Mouse (Mus musculus): ENCODE measurements at regions not wholly inside any gene's neighbourhood (a gene's known extent, or its start where the extent isn't known, plus 50 kb on each side); places are given as distances from the start of the nearest gene placed in this dataset.

DNA sequence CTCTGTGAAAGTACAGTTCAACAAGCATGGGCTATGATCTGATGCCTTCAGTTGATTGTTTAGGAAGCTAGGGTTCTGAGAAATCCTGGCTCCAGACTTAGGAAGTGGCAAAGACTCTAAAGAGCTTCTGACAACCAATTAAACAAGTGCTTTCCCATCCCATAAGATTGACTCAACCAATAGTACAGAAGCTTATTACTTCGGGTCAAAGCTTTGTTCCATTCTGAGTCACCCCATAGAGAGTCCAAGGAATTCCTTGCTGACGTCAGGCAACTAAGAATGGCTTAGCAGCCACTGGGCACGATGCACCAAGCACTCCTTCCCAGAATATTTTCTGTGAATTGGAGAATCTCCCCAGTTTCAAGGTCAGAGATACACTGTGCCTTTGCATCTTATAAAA is 59.0 kb upstream of the Ntm start:
- H3K4me3 ChIP-seq (ENCODE audit: low read length), result no peak overlapping the region
- no peak overlapping the region for H3K4me2 ChIP-seq (ENCODE audit: low read length)
- no peaks in the 10 kb centered on the region for H3K4me1 ChIP-seq (ENCODE audit: control insufficient read depth, insufficient read depth, low read depth, low read length)
- no peaks in the 10 kb centered on the region for H3K9me3 ChIP-seq (ENCODE audit: control insufficient read depth, low read length)
- 71% methylated on average over 3 of the region's 3 CpGs for WGBS
- H3K27ac ChIP-seq (ENCODE audit: low read depth, low read length), result no peak overlapping the region
- no peak for ATAC-seq
- no peaks in the 10 kb centered on the region for H3K36me3 ChIP-seq (ENCODE audit: control insufficient read depth, insufficient read depth, low read length)
- no peak overlapping the region for H3K9ac ChIP-seq (ENCODE audit: low read depth, low read length)
- H3K27me3 ChIP-seq (replicated peaks; ENCODE audit: control insufficient read depth, insufficient read depth, low read length), result 0 out of 2 replicates have a peak, but pooled peaks cover 2% of the 10 kb centered on the region

- Histone ChIP-seq H3K4me1 (ENCODE audit: control insufficient read depth, insufficient read depth, low read depth, low read length) (no peaks in the 10 kb centered on the region), H3K27ac (ENCODE audit: low read depth, low read length) (no peak overlapping the region), H3K9ac (ENCODE audit: low read depth, low read length) (no peak overlapping the region), H3K4me3 (ENCODE audit: low read length) (no peak overlapping the region), H3K27me3 (replicated peaks; ENCODE audit: control insufficient read depth, insufficient read depth, low read length) (0 out of 2 replicates have a peak, but pooled peaks cover 2% of the 10 kb centered on the region), H3K36me3 (ENCODE audit: control insufficient read depth, insufficient read depth, low read length) (no peaks in the 10 kb centered on the region), H3K9me3 (ENCODE audit: control insufficient read depth, low read length) (no peaks in the 10 kb centered on the region), H3K4me2 (ENCODE audit: low read length) (no peak overlapping the region)
- 50% methylated on average over 7 of the region's 7 CpGs for WGBS
- no peak for ATAC-seq
These were observed 62.3 kb upstream of the Ntm start for GRCm38 (mm10) chr9:30025275-30025674.

DNA sequence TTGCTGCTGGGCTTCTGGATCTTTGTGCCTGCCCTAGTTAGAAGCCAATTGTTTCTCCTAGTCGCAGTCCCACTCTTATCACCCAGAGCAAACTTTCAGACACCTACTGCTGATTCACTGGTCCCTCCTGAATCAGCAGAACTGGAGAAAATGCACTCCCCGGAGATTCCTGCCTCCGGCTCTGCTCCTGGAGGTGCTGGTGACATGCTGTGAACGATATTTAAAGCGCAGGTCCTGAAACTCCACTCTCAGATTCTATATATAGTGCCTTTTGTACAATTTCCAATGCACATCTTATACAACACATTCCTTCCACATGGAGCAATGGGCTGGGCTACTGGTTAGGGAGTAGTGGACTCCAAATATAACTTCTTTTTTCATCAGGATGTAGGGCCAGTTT is 64.0 kb upstream of the Ntm start:
- H3K4me3 ChIP-seq (ENCODE audit: low read length), result no peak overlapping the region
- no peaks in the 10 kb centered on the region for H3K4me1 ChIP-seq (ENCODE audit: control insufficient read depth, insufficient read depth, low read depth, low read length)
- WGBS, result 75% methylated on average over 5 of the region's 5 CpGs
- H3K27ac ChIP-seq (ENCODE audit: low read depth, low read length), result no peak overlapping the region
- no peaks in the 10 kb centered on the region for H3K9me3 ChIP-seq (ENCODE audit: control insufficient read depth, low read length)
- no peak overlapping the region for H3K4me2 ChIP-seq (ENCODE audit: low read length)
- no peaks in the 10 kb centered on the region for H3K36me3 ChIP-seq (ENCODE audit: control insufficient read depth, insufficient read depth, low read length)
- H3K27me3 ChIP-seq (replicated peaks; ENCODE audit: control insufficient read depth, insufficient read depth, low read length), result 0 out of 2 replicates have a peak, but pooled peaks cover 2% of the 10 kb centered on the region
- H3K9ac ChIP-seq (ENCODE audit: low read depth, low read length), result no peak overlapping the region
- ATAC-seq, result no peak

DNA sequence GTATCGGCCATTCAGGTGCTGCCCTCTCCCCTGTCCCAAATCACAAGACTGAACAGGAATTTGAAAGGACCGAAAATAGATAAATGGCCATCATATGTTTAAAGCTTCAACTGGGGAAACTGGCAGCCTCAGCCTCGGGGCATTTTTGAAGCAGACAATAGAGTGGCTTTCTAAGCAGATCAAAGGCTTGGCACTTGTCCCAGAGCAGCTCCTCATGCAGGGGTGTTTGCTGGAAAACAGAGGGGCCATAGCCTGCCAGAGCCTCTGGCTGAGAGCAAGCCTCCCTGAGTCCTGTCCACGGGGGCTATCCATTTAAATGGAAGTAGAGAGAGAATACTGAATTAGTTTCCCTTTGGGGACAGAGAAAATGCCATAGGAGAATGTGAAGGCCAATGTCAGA is 77.5 kb upstream of the Ntm start:
- no peak overlapping the region for H3K4me3 ChIP-seq (ENCODE audit: low read length)
- H3K9ac ChIP-seq (ENCODE audit: low read depth, low read length), result no peak overlapping the region
- peaks cover 6% of the 10 kb centered on the region for H3K4me1 ChIP-seq (ENCODE audit: control insufficient read depth, insufficient read depth, low read depth, low read length)
- no peak overlapping the region for H3K27ac ChIP-seq (ENCODE audit: low read depth, low read length)
- H3K4me2 ChIP-seq (ENCODE audit: low read length), result no peak overlapping the region
- H3K9me3 ChIP-seq (ENCODE audit: control insufficient read depth, low read length), result no peaks in the 10 kb centered on the region
- 7% methylated on average over 4 of the region's 4 CpGs for WGBS
- H3K36me3 ChIP-seq (ENCODE audit: control insufficient read depth, insufficient read depth, low read length), result no peaks in the 10 kb centered on the region
- no peaks in the 10 kb centered on the region for H3K27me3 ChIP-seq (replicated peaks; ENCODE audit: control insufficient read depth, insufficient read depth, low read length)
- peak; percentile 58; the same call in 1 of the 2 replicates for ATAC-seq

- Histone ChIP-seq H3K4me1 (ENCODE audit: control insufficient read depth, insufficient read depth, low read depth, low read length) (peaks cover 7% of the 10 kb centered on the region), H3K27me3 (replicated peaks; ENCODE audit: control insufficient read depth, insufficient read depth, low read length) (no peaks in the 10 kb centered on the region), H3K36me3 (ENCODE audit: control insufficient read depth, insufficient read depth, low read length) (no peaks in the 10 kb centered on the region), H3K4me2 (ENCODE audit: low read length) (no peak overlapping the region), H3K9ac (ENCODE audit: low read depth, low read length) (no peak overlapping the region), H3K4me3 (ENCODE audit: low read length) (no peak overlapping the region), H3K9me3 (ENCODE audit: control insufficient read depth, low read length) (no peaks in the 10 kb centered on the region), H3K27ac (ENCODE audit: low read depth, low read length) (no peak overlapping the region)
- 71% methylated on average over 2 of the region's 2 CpGs for WGBS
- no peak for ATAC-seq
These were observed 101.6 kb upstream of the Ntm start for GRCm38 (mm10) chr9:30064551-30064950.

- Histone ChIP-seq H3K4me2 (ENCODE audit: low read length) (no peak overlapping the region), H3K4me1 (ENCODE audit: control insufficient read depth, insufficient read depth, low read depth, low read length) (peaks cover 7% of the 10 kb centered on the region), H3K4me3 (ENCODE audit: low read length) (no peak overlapping the region), H3K9me3 (ENCODE audit: control insufficient read depth, low read length) (no peaks in the 10 kb centered on the region), H3K27me3 (replicated peaks; ENCODE audit: control insufficient read depth, insufficient read depth, low read length) (no peaks in the 10 kb centered on the region), H3K27ac (ENCODE audit: low read depth, low read length) (no peak overlapping the region), H3K9ac (ENCODE audit: low read depth, low read length) (no peak overlapping the region), H3K36me3 (ENCODE audit: control insufficient read depth, insufficient read depth, low read length) (no peaks in the 10 kb centered on the region)
- ATAC-seq, result 0 out of 2 replicates have a peak, but pooled peaks have one; percentile 54
- WGBS, result 31% methylated on average over 7 of the region's 7 CpGs
These were observed 105.0 kb upstream of the Ntm start for GRCm38 (mm10) chr9:30067980-30068379.

GRCm38 (mm10) chr9:30075233-30075632 is 112.3 kb upstream of the Ntm start:
- no peak for ATAC-seq
- H3K4me1 ChIP-seq (ENCODE audit: control insufficient read depth, insufficient read depth, low read depth, low read length), result no peaks in the 10 kb centered on the region
- H3K4me3 ChIP-seq (ENCODE audit: low read length), result no peak overlapping the region
- no peak overlapping the region for H3K9ac ChIP-seq (ENCODE audit: low read depth, low read length)
- no peaks in the 10 kb centered on the region for H3K27me3 ChIP-seq (replicated peaks; ENCODE audit: control insufficient read depth, insufficient read depth, low read length)
- H3K4me2 ChIP-seq (ENCODE audit: low read length), result no peak overlapping the region
- H3K27ac ChIP-seq (ENCODE audit: low read depth, low read length), result no peak overlapping the region
- 81% methylated on average over 3 of the region's 3 CpGs for WGBS
- no peaks in the 10 kb centered on the region for H3K36me3 ChIP-seq (ENCODE audit: control insufficient read depth, insufficient read depth, low read length)
- H3K9me3 ChIP-seq (ENCODE audit: control insufficient read depth, low read length), result no peaks in the 10 kb centered on the region

DNA sequence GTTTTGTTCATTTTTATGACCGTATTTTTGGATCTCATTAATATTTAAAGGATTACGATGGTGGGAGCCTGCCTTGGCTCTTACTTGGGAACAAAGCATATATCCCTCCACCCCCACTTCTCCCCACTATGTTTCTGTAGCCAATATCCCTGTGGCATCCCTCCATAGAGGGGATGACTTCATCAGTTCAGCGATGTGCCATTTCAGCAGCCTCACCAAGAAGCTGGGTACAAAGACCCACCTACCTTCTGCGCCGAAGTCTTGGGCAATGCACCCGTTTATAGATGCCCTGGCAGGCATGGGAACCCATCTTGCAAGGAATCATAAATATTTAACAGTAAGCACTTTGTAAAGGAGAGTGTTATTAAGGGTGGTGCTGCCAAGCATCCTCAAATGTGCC is 113.1 kb upstream of the Ntm start:
- no peaks in the 10 kb centered on the region for H3K4me1 ChIP-seq (ENCODE audit: control insufficient read depth, insufficient read depth, low read depth, low read length)
- WGBS, result 78% methylated on average over 6 of the region's 6 CpGs

GRCm38 (mm10) chr9:30076482-30076881 is 113.5 kb upstream of the Ntm start:
- Histone ChIP-seq H3K4me3 (ENCODE audit: low read length) (no peak overlapping the region), H3K27ac (ENCODE audit: low read depth, low read length) (no peak overlapping the region), H3K4me2 (ENCODE audit: low read length) (no peak overlapping the region), H3K27me3 (replicated peaks; ENCODE audit: control insufficient read depth, insufficient read depth, low read length) (no peaks in the 10 kb centered on the region), H3K36me3 (ENCODE audit: control insufficient read depth, insufficient read depth, low read length) (no peaks in the 10 kb centered on the region), H3K4me1 (ENCODE audit: control insufficient read depth, insufficient read depth, low read depth, low read length) (no peaks in the 10 kb centered on the region), H3K9me3 (ENCODE audit: control insufficient read depth, low read length) (no peaks in the 10 kb centered on the region), H3K9ac (ENCODE audit: low read depth, low read length) (no peak overlapping the region)
- no peak for ATAC-seq
- 27% methylated on average over 3 of the region's 3 CpGs for WGBS

More for the DNA sequence above, 113.1 kb upstream of the Ntm start:
- no peaks in the 10 kb centered on the region for H3K9me3 ChIP-seq (ENCODE audit: control insufficient read depth, low read length)
- H3K4me2 ChIP-seq (ENCODE audit: low read length), result no peak overlapping the region
- H3K36me3 ChIP-seq (ENCODE audit: control insufficient read depth, insufficient read depth, low read length), result no peaks in the 10 kb centered on the region
- no peak for ATAC-seq
- no peak overlapping the region for H3K9ac ChIP-seq (ENCODE audit: low read depth, low read length)
- H3K27ac ChIP-seq (ENCODE audit: low read depth, low read length), result no peak overlapping the region
- H3K4me3 ChIP-seq (ENCODE audit: low read length), result no peak overlapping the region
- no peaks in the 10 kb centered on the region for H3K27me3 ChIP-seq (replicated peaks; ENCODE audit: control insufficient read depth, insufficient read depth, low read length)

- 52% methylated on average over 6 of the region's 6 CpGs for WGBS
- Histone ChIP-seq H3K36me3 (ENCODE audit: control insufficient read depth, insufficient read depth, low read length) (no peaks in the 10 kb centered on the region), H3K9me3 (ENCODE audit: control insufficient read depth, low read length) (no peaks in the 10 kb centered on the region), H3K4me3 (ENCODE audit: low read length) (no peak overlapping the region), H3K27ac (ENCODE audit: low read depth, low read length) (no peak overlapping the region), H3K4me1 (ENCODE audit: control insufficient read depth, insufficient read depth, low read depth, low read length) (no peaks in the 10 kb centered on the region), H3K27me3 (replicated peaks; ENCODE audit: control insufficient read depth, insufficient read depth, low read length) (no peaks in the 10 kb centered on the region), H3K9ac (ENCODE audit: low read depth, low read length) (no peak overlapping the region), H3K4me2 (ENCODE audit: low read length) (no peak overlapping the region)
- ATAC-seq, result no peak
These were observed 139.0 kb upstream of the Ntm start for GRCm38 (mm10) chr9:30101942-30102341.

Measured in hindbrain, embryonic 16.5 days (tissue).